Mouse (Mus musculus) heart, embryonic 11.5 days (tissue): ENCODE measurements around the gene Dtnb. TPM values are rescaled to one million over a fixed set of nuclear protein-coding genes. Genes with fewer than 3 reads are reported as not detected.

Experiments
- ATAC-seq: fragments of 200-750 bp; cut with Nextera tagmentation; replicated peaks from 2 replicates; pipeline ENCODE4 v1.8.0; 2017; ENCODE audit warnings: moderate library complexity; ENCODE audit not compliant: insufficient number of reproducible peaks, low FRiP score, low TSS enrichment
- H3K27ac ChIP-seq: fragments of 300-500 bp; sonication (generic); 2 replicates; pipeline ENCODE4 v1.5.1; 2014; ENCODE audit warnings: mild to moderate bottlenecking, low read depth, low read length
- H3K27me3 ChIP-seq: fragments of 300-500 bp; sonication (generic); 2 replicates; pipeline ENCODE4 v1.6.1; 2014; ENCODE audit warnings: mild to moderate bottlenecking, low read length, mixed read lengths; ENCODE audit not compliant: control insufficient read depth, insufficient read depth
- H3K36me3 ChIP-seq: fragments of 300-500 bp; sonication (generic); 2 replicates; pipeline ENCODE4 v1.6.1; 2014; ENCODE audit warnings: mild to moderate bottlenecking, low read length, moderate library complexity, mixed read lengths; ENCODE audit not compliant: control insufficient read depth, insufficient read depth
- H3K4me1 ChIP-seq: fragments of 300-500 bp; sonication (generic); 2 replicates; pipeline ENCODE4 v1.6.1; 2014; ENCODE audit warnings: low read length; ENCODE audit not compliant: control insufficient read depth, insufficient read depth
- H3K4me2 ChIP-seq: fragments of 300-500 bp; sonication (generic); 2 replicates; pipeline ENCODE4 v1.6.1; 2014; ENCODE audit warnings: mild to moderate bottlenecking, moderate library complexity
- H3K4me3 ChIP-seq: fragments of 300-500 bp; sonication (generic); 2 replicates; pipeline ENCODE4 v1.5.1; 2014; ENCODE audit warnings: low read depth, low read length
- H3K9ac ChIP-seq: fragments of 300-500 bp; sonication (generic); 2 replicates; pipeline ENCODE4 v1.6.1; 2014; ENCODE audit warnings: mild to moderate bottlenecking, low read depth, low read length, moderate library complexity
- H3K9me3 ChIP-seq: fragments of 300-500 bp; sonication (generic); replicated peaks from 2 replicates; pipeline ENCODE4 v1.6.1; 2016; ENCODE audit warnings: low read length; ENCODE audit not compliant: control insufficient read depth
- WGBS: fragments of 180-500 bp; shearing (Covaris S2); extraction: QIAGEN DNeasy Blood & Tissue Kit; methylation state at CpG from one replicate; pipeline ENCODE4 v1.1.7; 2014; ENCODE audit not compliant: insufficient replicate concordance; 5-methylcytosine and 5-hydroxymethylcytosine counted together
- polyA plus RNA-seq: library from polyadenylated mRNA; unstranded; fragments of >200 nt; fragmentation: Nextera tagmentation; extraction: Ambion mirVana; gene quantifications from 2 replicates; pipeline ENCODE4 v1.2.1, GENCODE M21; 2014

The Dtnb gene
- polyA plus RNA-seq, 1 experiment from 2014 or later, result 26.7 TPM

- ATAC-seq, result no peak
These were observed 7.9 kb downstream of the Dtnb start for GRCm38 (mm10) chr12:3579958-3580530.

GRCm38 (mm10) chr12:3582604-3583003 lies 10.4 kb downstream of the Dtnb start:
- 86% methylated on average over 4 of the region's 4 CpGs for WGBS
- Histone ChIP-seq H3K9me3 (no peaks in the 10 kb centered on the region), H3K4me2 (no peak overlapping the region), H3K4me1 (no peaks in the 10 kb centered on the region), H3K27me3 (no peaks in the 10 kb centered on the region), H3K9ac (no peak overlapping the region), H3K27ac (no peak overlapping the region), H3K4me3 (no peak overlapping the region), H3K36me3 (no peaks in the 10 kb centered on the region)
- ATAC-seq, result no peak

More at GRCm38 (mm10) chr12:3579958-3580530, 7.9 kb downstream of the Dtnb start:
- WGBS, result 48% methylated on average over 2 of the region's 2 CpGs
- Histone ChIP-seq H3K9me3 (no peaks in the 10 kb centered on the region), H3K4me3 (no peak overlapping the region), H3K36me3 (no peaks in the 10 kb centered on the region), H3K27ac (no peak overlapping the region), H3K9ac (no peak overlapping the region), H3K27me3 (no peaks in the 10 kb centered on the region), H3K4me2 (no peak overlapping the region), H3K4me1 (no peaks in the 10 kb centered on the region)

- 54% methylated on average over 4 of the region's 4 CpGs for WGBS
- Histone ChIP-seq H3K36me3 (no peaks in the 10 kb centered on the region), H3K4me3 (no peak overlapping the region), H3K4me2 (no peak overlapping the region), H3K27ac (no peak overlapping the region), H3K9ac (no peak overlapping the region), H3K4me1 (no peaks in the 10 kb centered on the region), H3K9me3 (no peaks in the 10 kb centered on the region), H3K27me3 (no peaks in the 10 kb centered on the region)
- ATAC-seq, result no peak
These were observed 13.3 kb downstream of the Dtnb start for GRCm38 (mm10) chr12:3585525-3585924.

- Histone ChIP-seq H3K9ac (no peak overlapping the region), H3K36me3 (no peaks in the 10 kb centered on the region), H3K27me3 (no peaks in the 10 kb centered on the region), H3K9me3 (no peaks in the 10 kb centered on the region), H3K4me1 (no peaks in the 10 kb centered on the region), H3K4me3 (no peak overlapping the region), H3K27ac (no peak overlapping the region), H3K4me2 (no peak overlapping the region)
- 83% methylated on average over 1 of the region's 1 CpGs for WGBS
- no peak for ATAC-seq
These were observed 14.8 kb downstream of the Dtnb start for GRCm38 (mm10) chr12:3587010-3587409.

- Histone ChIP-seq H3K36me3 (no peaks in the 10 kb centered on the region; the same call in 1 of the 2 replicates), H3K4me2 (no peak overlapping the region), H3K9me3 (no peaks in the 10 kb centered on the region), H3K9ac (no peak overlapping the region), H3K4me1 (no peaks in the 10 kb centered on the region), H3K4me3 (no peak overlapping the region), H3K27ac (no peak overlapping the region), H3K27me3 (no peaks in the 10 kb centered on the region)
- no peak for ATAC-seq
- 94% methylated on average over 9 of the region's 9 CpGs for WGBS
These were observed 17.9 kb downstream of the Dtnb start for GRCm38 (mm10) chr12:3590039-3590438.

GRCm38 (mm10) chr12:3591595-3591994 lies 19.4 kb downstream of the Dtnb start:
- Histone ChIP-seq H3K36me3 (no peaks in the 10 kb centered on the region; the same call in 1 of the 2 replicates), H3K27ac (no peak overlapping the region), H3K4me2 (no peak overlapping the region), H3K4me3 (no peak overlapping the region), H3K27me3 (no peaks in the 10 kb centered on the region), H3K4me1 (no peaks in the 10 kb centered on the region), H3K9me3 (no peaks in the 10 kb centered on the region), H3K9ac (no peak overlapping the region)
- 82% methylated on average over 10 of the region's 10 CpGs for WGBS
- no peak for ATAC-seq

- ATAC-seq, result no peak
These were observed 30.6 kb downstream of the Dtnb start for GRCm38 (mm10) chr12:3602786-3603185.

GRCm38 (mm10) chr12:3606202-3606601 lies 34.0 kb downstream of the Dtnb start:
- no peak overlapping the region for H3K4me2 ChIP-seq
- no peaks in the 10 kb centered on the region for H3K9me3 ChIP-seq
- no peaks in the 10 kb centered on the region for H3K36me3 ChIP-seq
- no peak for ATAC-seq
- no peaks in the 10 kb centered on the region for H3K27me3 ChIP-seq
- no peaks in the 10 kb centered on the region for H3K4me1 ChIP-seq
- H3K27ac ChIP-seq, result no peak overlapping the region
- no peak overlapping the region for H3K4me3 ChIP-seq
- H3K9ac ChIP-seq, result no peak overlapping the region
- WGBS, result 79% methylated on average over 7 of the region's 7 CpGs

More at GRCm38 (mm10) chr12:3602786-3603185, 30.6 kb downstream of the Dtnb start:
- no peaks in the 10 kb centered on the region for H3K4me1 ChIP-seq
- H3K9me3 ChIP-seq, result no peaks in the 10 kb centered on the region
- H3K4me2 ChIP-seq, result no peak overlapping the region
- 88% methylated on average over 4 of the region's 4 CpGs for WGBS
- no peak overlapping the region for H3K27ac ChIP-seq
- H3K36me3 ChIP-seq, result no peaks in the 10 kb centered on the region
- no peak overlapping the region for H3K4me3 ChIP-seq
- no peak overlapping the region for H3K9ac ChIP-seq
- H3K27me3 ChIP-seq, result no peaks in the 10 kb centered on the region

- no peak overlapping the region for H3K4me3 ChIP-seq
These were observed 37.6 kb downstream of the Dtnb start for GRCm38 (mm10) chr12:3609747-3610146.

More at GRCm38 (mm10) chr12:3609747-3610146, 37.6 kb downstream of the Dtnb start:
- Histone ChIP-seq H3K36me3 (no peaks in the 10 kb centered on the region), H3K4me2 (no peak overlapping the region), H3K9me3 (no peaks in the 10 kb centered on the region), H3K27me3 (no peaks in the 10 kb centered on the region), H3K9ac (no peak overlapping the region), H3K27ac (no peak overlapping the region), H3K4me1 (no peaks in the 10 kb centered on the region)
- no peak for ATAC-seq
